Mouse (Mus musculus): ENCODE data around the gene Cdc37. TPM values are rescaled to one million over a fixed set of nuclear protein-coding genes. Genes with fewer than 3 reads are reported as not detected.

Cdc37 gene
- polyA plus RNA-seq, 1 experiment, result 24.9 TPM

- 70% methylated on average over 10 of the region's 10 CpGs for WGBS
- Histone ChIP-seq H3K27ac (ENCODE audit: insufficient read depth, low read depth, low read length) (peak overlapping the region; percentile 80), H3K27me3 (ENCODE audit: control insufficient read depth, insufficient read depth, low read length) (peaks cover 29% of the 10 kb centered on the region), H3K4me1 (ENCODE audit: control insufficient read depth, insufficient read depth, insufficient read length, low read length) (peaks cover 22% of the 10 kb centered on the region), H3K4me3 (ENCODE audit: low read depth, low read length) (peak overlapping the region; percentile 59), H3K36me3 (ENCODE audit: control insufficient read depth, insufficient read depth, low read length) (no peaks in the 10 kb centered on the region)
- TF ChIP-seq POLR2A (IDR thresholded peaks at IDR 0.05; ENCODE audit: low read depth, low read length) (no peak), CTCF (IDR thresholded peaks at IDR 0.05; ENCODE audit: extremely low read depth, insufficient read length, insufficient replicate concordance, low read depth, low read length) (no peak)
Measured at GRCm38 (mm10) chr9:21167140-21168097, 17.6 kb upstream of the Cdc37 start.

- peak overlapping the region; percentile 12; the same call in 1 of the 2 replicates for H3K4me3 ChIP-seq (ENCODE audit: low read depth, low read length)
- peaks cover 24% of the 10 kb centered on the region for H3K4me1 ChIP-seq (ENCODE audit: control insufficient read depth, insufficient read depth, insufficient read length, low read length)
- no peak for TF ChIP-seq CTCF (IDR thresholded peaks at IDR 0.05; ENCODE audit: extremely low read depth, insufficient read length, insufficient replicate concordance, low read depth, low read length)
- no peak for TF ChIP-seq POLR2A (IDR thresholded peaks at IDR 0.05; ENCODE audit: low read depth, low read length)
- 41% methylated on average over 3 of the region's 3 CpGs for WGBS
- H3K27ac ChIP-seq (ENCODE audit: insufficient read depth, low read depth, low read length), result peak overlapping the region; percentile 9; the same call in 1 of the 2 replicates
- H3K36me3 ChIP-seq (ENCODE audit: control insufficient read depth, insufficient read depth, low read length), result no peaks in the 10 kb centered on the region
- peaks cover 29% of the 10 kb centered on the region for H3K27me3 ChIP-seq (ENCODE audit: control insufficient read depth, insufficient read depth, low read length)
Measured at GRCm38 (mm10) chr9:21166516-21166915, 16.7 kb upstream of the Cdc37 start.

GRCm38 (mm10) chr9:21165952-21166451 is 16.2 kb upstream of the Cdc37 start:
- Histone ChIP-seq H3K27me3 (ENCODE audit: control insufficient read depth, insufficient read depth, low read length) (peaks cover 29% of the 10 kb centered on the region), H3K4me1 (ENCODE audit: control insufficient read depth, insufficient read depth, insufficient read length, low read length) (peaks cover 28% of the 10 kb centered on the region), H3K36me3 (ENCODE audit: control insufficient read depth, insufficient read depth, low read length) (no peaks in the 10 kb centered on the region), H3K4me3 (ENCODE audit: low read depth, low read length) (peak overlapping the region; percentile 63), H3K27ac (ENCODE audit: insufficient read depth, low read depth, low read length) (peak overlapping the region; percentile 9; the same call in 1 of the 2 replicates)
- TF ChIP-seq CTCF (IDR thresholded peaks at IDR 0.05; ENCODE audit: extremely low read depth, insufficient read length, insufficient replicate concordance, low read depth, low read length), result peak; percentile 44; the same call in 1 of the 2 replicates
- TF ChIP-seq POLR2A (IDR thresholded peaks at IDR 0.05; ENCODE audit: low read depth, low read length), result no peak
- 2% methylated on average over 47 of the region's 47 CpGs for WGBS

- WGBS, result 2% methylated on average over 86 of the region's 86 CpGs
- Histone ChIP-seq H3K27me3 (ENCODE audit: control insufficient read depth, insufficient read depth, low read length) (peaks cover 29% of the 10 kb centered on the region), H3K27ac (ENCODE audit: insufficient read depth, low read depth, low read length) (peak within 1 kb of the TSS; percentile 9; the same call in 1 of the 2 replicates), H3K4me1 (ENCODE audit: control insufficient read depth, insufficient read depth, insufficient read length, low read length) (peaks cover 29% of the 10 kb centered on the region), H3K4me3 (ENCODE audit: low read depth, low read length) (peak within 1 kb of the TSS; percentile 63), H3K36me3 (ENCODE audit: control insufficient read depth, insufficient read depth, low read length) (no peaks in the 10 kb centered on the region)
- TF ChIP-seq CTCF (IDR thresholded peaks at IDR 0.05; ENCODE audit: extremely low read depth, insufficient read length, insufficient replicate concordance, low read depth, low read length) (no peak), POLR2A (IDR thresholded peaks at IDR 0.05; ENCODE audit: low read depth, low read length) (no peak; the same call in 1 of the 2 replicates)
Measured at GRCm38 (mm10) chr9:21165041-21165951, 15.5 kb upstream of the Cdc37 start, which contains the start of gene Pde4a. TSS of gene Pde4a (plus strand) at chr9:21165714.

- Histone ChIP-seq H3K4me1 (ENCODE audit: control insufficient read depth, insufficient read depth, insufficient read length, low read length) (peaks cover 28% of the 10 kb centered on the region), H3K36me3 (ENCODE audit: control insufficient read depth, insufficient read depth, low read length) (no peaks in the 10 kb centered on the region), H3K27me3 (ENCODE audit: control insufficient read depth, insufficient read depth, low read length) (peaks cover 29% of the 10 kb centered on the region), H3K4me3 (ENCODE audit: low read depth, low read length) (peak overlapping the region; percentile 6), H3K27ac (ENCODE audit: insufficient read depth, low read depth, low read length) (no peak overlapping the region)
- no peak for TF ChIP-seq CTCF (IDR thresholded peaks at IDR 0.05; ENCODE audit: extremely low read depth, insufficient read length, insufficient replicate concordance, low read depth, low read length)
- no peak for TF ChIP-seq POLR2A (IDR thresholded peaks at IDR 0.05; ENCODE audit: low read depth, low read length)
- WGBS, result 2% methylated on average over 26 of the region's 26 CpGs
Measured at GRCm38 (mm10) chr9:21164072-21164471, 14.3 kb upstream of the Cdc37 start.

- TF ChIP-seq POLR2A (IDR thresholded peaks at IDR 0.05; ENCODE audit: low read depth, low read length), result no peak
- TF ChIP-seq CTCF (IDR thresholded peaks at IDR 0.05; ENCODE audit: extremely low read depth, insufficient read length, insufficient replicate concordance, low read depth, low read length), result no peak
- 38% methylated on average over 11 of the region's 11 CpGs for WGBS
- Histone ChIP-seq H3K4me1 (ENCODE audit: control insufficient read depth, insufficient read depth, insufficient read length, low read length) (peaks cover 22% of the 10 kb centered on the region), H3K27ac (ENCODE audit: insufficient read depth, low read depth, low read length) (no peak overlapping the region), H3K4me3 (ENCODE audit: low read depth, low read length) (no peak overlapping the region), H3K36me3 (ENCODE audit: control insufficient read depth, insufficient read depth, low read length) (no peaks in the 10 kb centered on the region), H3K27me3 (ENCODE audit: control insufficient read depth, insufficient read depth, low read length) (peaks cover 29% of the 10 kb centered on the region)
Measured at GRCm38 (mm10) chr9:21163086-21164050, 13.6 kb upstream of the Cdc37 start.

Data from small intestine, adult 2 months (tissue).